Mouse (Mus musculus) stomach, postnatal 0 days (tissue): ENCODE data around the gene Grid2ip.
A peak's percentile ranks its signal among the peaks of the same experiment; 100 is the strongest.

Experiments
- CTCF ChIP-seq: IDR thresholded peaks from 2 replicates; pipeline ENCODE4 v1.5.1; 2016; ENCODE audit warnings: antibody characterized with exemption, low read depth, mild to moderate bottlenecking, moderate library complexity
- EP300 ChIP-seq: optimal IDR thresholded peaks from 2 replicates; pipeline ENCODE3; 2016; ENCODE audit warnings: antibody characterized with exemption

DNA sequence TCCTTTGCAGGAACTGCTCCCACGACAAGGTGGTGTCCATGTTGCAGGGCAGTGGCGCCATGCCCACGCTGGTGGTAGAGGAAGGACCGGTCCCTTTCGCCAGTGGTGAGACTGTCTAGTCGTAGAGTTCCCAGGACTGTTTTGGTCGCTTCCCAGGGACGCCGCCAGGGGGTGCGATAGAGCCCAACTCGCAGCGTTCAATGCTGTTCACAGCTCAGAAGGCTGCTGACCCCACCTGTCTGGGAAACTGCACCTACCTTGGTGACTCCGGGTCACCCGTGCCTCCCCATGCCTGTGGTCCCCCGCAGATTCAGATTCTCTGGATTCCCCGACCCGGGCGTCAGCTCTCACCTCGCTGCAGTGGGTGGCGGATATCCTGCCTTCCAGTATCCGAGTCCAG is 18.1 kb downstream of the Grid2ip start:
- TF ChIP-seq CTCF, result peak; percentile 89
- TF ChIP-seq EP300, result no peak
